Mouse (Mus musculus): ENCODE measurements around the gene Prune2.

GRCm38 (mm10) chr19:17225570-17226083 is 269.7 kb downstream of the Prune2 start:
- TF ChIP-seq POLR2A (IDR thresholded peaks at IDR 0.05; ENCODE audit: low read depth, low read length), result no peak
- no peak for TF ChIP-seq CTCF (conservative IDR thresholded peaks at IDR 0.05; ENCODE audit: insufficient read depth, insufficient read length, low read depth, low read length)
